Mouse (Mus musculus) spleen, adult 2 months (tissue): ENCODE results near the gene Kdelr1.

Experiments used
- CTCF ChIP-seq: fragments of 200-500 bp; IDR thresholded peaks from 2 replicates; pipeline ENCODE4 v1.5.1; 2011; ENCODE audit warnings: mild to moderate bottlenecking, inconsistent platforms; ENCODE audit not compliant: insufficient read depth, insufficient read length, insufficient replicate concordance; ENCODE audit errors: extremely low read depth
- POLR2A ChIP-seq: fragments of 200-500 bp; IDR thresholded peaks from 2 replicates; pipeline ENCODE4 v1.6.1; 2011; ENCODE audit warnings: low read depth, low read length, inconsistent platforms

DNA sequence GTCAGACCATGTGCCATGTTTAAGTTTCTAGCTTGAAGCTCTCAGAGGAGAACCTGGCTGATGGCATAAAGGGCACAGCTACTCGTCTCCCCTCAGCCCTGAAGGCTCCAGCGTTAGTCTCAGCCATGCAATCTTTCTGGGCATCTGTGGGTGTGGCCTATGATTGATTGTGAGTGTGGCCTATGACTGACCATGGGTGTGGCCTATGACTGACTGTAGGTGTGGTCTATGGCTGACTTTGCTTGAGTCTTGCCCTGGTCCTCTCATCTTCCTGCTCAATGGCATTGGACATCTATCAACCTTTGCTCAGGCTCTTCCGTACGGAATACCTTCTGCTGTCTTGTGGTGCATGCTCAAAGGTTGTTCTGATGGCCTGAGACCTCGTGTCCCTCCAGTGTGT is 29.0 kb downstream of the Kdelr1 start:
- TF ChIP-seq CTCF (no peak), POLR2A (no peak)
